23 mouse cellular contexts compared by ENCODE assay signal in genomic region chr10:71405523-71406217, GRCm38 (mm10). TPM values are rescaled to one million over a fixed set of nuclear protein-coding genes. Genes with fewer than 3 reads are reported as not detected.
DNase-seq lines count a peak whose midpoint lies in the region; ATAC-seq lines count a peak whose summit lies in the region.
"Had no signal": no experiment of that assay in that cellular context is flagged by ENCODE, and none has a peak within 500 bp of the region (broad histone marks: within the 10 kb centered on the region; RNA-seq: fewer than 3 reads in every experiment).

No protein-coding gene starts in this region.

- no peak for DNase-seq in neural tube, embryonic 10.5 days (ENCODE audit: extremely low spot score, low spot score)
- DNase-seq in ovary, postnatal 36 days (ENCODE audit: low spot score), result no peak
- DNase-seq in right cerebral cortex, postnatal 36 days (ENCODE audit: low spot score in 2 of 2), result no peak
- DNase-seq: adrenal gland, adult 8-10 months; adrenal gland, postnatal 25 days; cerebellum, adult 18-20 months; cerebellum, adult 9-10 months; cerebellum, postnatal 14 days; gastrocnemius, postnatal 25 days; heart, adult 18-20 months; heart, postnatal 10 days; heart, postnatal 36 days had no signal

- H3K27me3 ChIP-seq in hindbrain, embryonic 15.5 days, result no peaks in the 10 kb centered on the region
- H3K27me3 ChIP-seq in hindbrain, embryonic 16.5 days (replicated peaks; ENCODE audit: control insufficient read depth, insufficient read depth, low read length), result no peaks in the 10 kb centered on the region
- no peaks in the 10 kb centered on the region for H3K27me3 ChIP-seq in neural tube, embryonic 14.5 days (ENCODE audit: control insufficient read depth, insufficient read depth, low read length)
- no peaks in the 10 kb centered on the region for H3K27me3 ChIP-seq in midbrain, embryonic 16.5 days (ENCODE audit: control insufficient read depth, insufficient read depth, low read depth, low read length)
- H3K27me3 ChIP-seq: forebrain, embryonic 15.5 days; heart, embryonic 12.5 days; heart, embryonic 15.5 days; hindbrain, embryonic 13.5 days had no signal

- no peak overlapping the region for H3K4me2 ChIP-seq in hindbrain, embryonic 15.5 days
- H3K4me2 ChIP-seq in hindbrain, embryonic 16.5 days (ENCODE audit: low read length), result no peak overlapping the region
- H3K4me2 ChIP-seq in neural tube, embryonic 14.5 days (ENCODE audit: low read depth, low read length), result no peak overlapping the region
- no peak overlapping the region for H3K4me2 ChIP-seq in midbrain, embryonic 16.5 days (ENCODE audit: low read length)
- H3K4me2 ChIP-seq: forebrain, embryonic 15.5 days; heart, embryonic 12.5 days; heart, embryonic 15.5 days; hindbrain, embryonic 13.5 days had no signal

- no peaks in the 10 kb centered on the region for H3K4me1 ChIP-seq in hindbrain, embryonic 15.5 days (replicated peaks)
- H3K4me1 ChIP-seq in hindbrain, embryonic 16.5 days (ENCODE audit: control insufficient read depth, insufficient read depth, low read depth, low read length), result no peaks in the 10 kb centered on the region
- no peaks in the 10 kb centered on the region for H3K4me1 ChIP-seq in neural tube, embryonic 14.5 days (ENCODE audit: control insufficient read depth, insufficient read depth, low read length)
- no peaks in the 10 kb centered on the region for H3K4me1 ChIP-seq in midbrain, embryonic 16.5 days (ENCODE audit: control insufficient read depth, insufficient read depth, low read length)
- H3K4me1 ChIP-seq: forebrain, embryonic 10.5 days; forebrain, embryonic 15.5 days; heart, embryonic 12.5 days; heart, embryonic 15.5 days; hindbrain, embryonic 10.5 days; hindbrain, embryonic 13.5 days had no signal

- no peak overlapping the region for H3K9ac ChIP-seq in hindbrain, embryonic 15.5 days
- no peak overlapping the region for H3K9ac ChIP-seq in hindbrain, embryonic 16.5 days (ENCODE audit: low read depth, low read length)
- no peak overlapping the region for H3K9ac ChIP-seq in neural tube, embryonic 14.5 days (replicated peaks; ENCODE audit: low read depth, low read length)
- no peak overlapping the region for H3K9ac ChIP-seq in midbrain, embryonic 16.5 days (ENCODE audit: low read depth, low read length)
- H3K9ac ChIP-seq: forebrain, embryonic 15.5 days; heart, embryonic 12.5 days; heart, embryonic 15.5 days; hindbrain, embryonic 13.5 days had no signal

- no peaks in the 10 kb centered on the region for H3K9me3 ChIP-seq in hindbrain, embryonic 15.5 days
- no peaks in the 10 kb centered on the region for H3K9me3 ChIP-seq in hindbrain, embryonic 16.5 days (ENCODE audit: control insufficient read depth, low read length)
- no peaks in the 10 kb centered on the region for H3K9me3 ChIP-seq in neural tube, embryonic 14.5 days (ENCODE audit: control insufficient read depth, low read length)
- H3K9me3 ChIP-seq in midbrain, embryonic 16.5 days (replicated peaks; ENCODE audit: control insufficient read depth, low read length, poor library complexity, severe bottlenecking), result no peaks in the 10 kb centered on the region
- H3K9me3 ChIP-seq: forebrain, embryonic 10.5 days; forebrain, embryonic 15.5 days; heart, embryonic 12.5 days; heart, embryonic 15.5 days; hindbrain, embryonic 10.5 days; hindbrain, embryonic 13.5 days had no signal

- H3K4me3 ChIP-seq in hindbrain, embryonic 15.5 days, result no peak overlapping the region
- no peak overlapping the region for H3K4me3 ChIP-seq in hindbrain, embryonic 16.5 days (ENCODE audit: low read length)
- no peak overlapping the region for H3K4me3 ChIP-seq in neural tube, embryonic 14.5 days (ENCODE audit: low read depth, low read length)
- H3K4me3 ChIP-seq in midbrain, embryonic 16.5 days (ENCODE audit: low read depth, low read length), result no peak overlapping the region
- H3K4me3 ChIP-seq: forebrain, embryonic 10.5 days; forebrain, embryonic 15.5 days; heart, embryonic 12.5 days; heart, embryonic 15.5 days; hindbrain, embryonic 10.5 days; hindbrain, embryonic 13.5 days had no signal

- no peaks in the 10 kb centered on the region for H3K36me3 ChIP-seq in hindbrain, embryonic 15.5 days
- H3K36me3 ChIP-seq in hindbrain, embryonic 16.5 days (ENCODE audit: control insufficient read depth, insufficient read depth, low read length), result no peaks in the 10 kb centered on the region
- H3K36me3 ChIP-seq in neural tube, embryonic 14.5 days (ENCODE audit: control insufficient read depth, insufficient read depth, low read length), result no peaks in the 10 kb centered on the region
- no peaks in the 10 kb centered on the region for H3K36me3 ChIP-seq in midbrain, embryonic 16.5 days (ENCODE audit: control insufficient read depth, insufficient read depth, low read length)
- H3K36me3 ChIP-seq: forebrain, embryonic 10.5 days; forebrain, embryonic 15.5 days; heart, embryonic 12.5 days; heart, embryonic 15.5 days; hindbrain, embryonic 10.5 days; hindbrain, embryonic 13.5 days had no signal

- no peak overlapping the region for H3K27ac ChIP-seq in hindbrain, embryonic 15.5 days (replicated peaks)
- no peak overlapping the region for H3K27ac ChIP-seq in hindbrain, embryonic 16.5 days (ENCODE audit: low read depth, low read length)
- H3K27ac ChIP-seq in neural tube, embryonic 14.5 days (ENCODE audit: low read depth, low read length), result no peak overlapping the region
- no peak overlapping the region for H3K27ac ChIP-seq in midbrain, embryonic 16.5 days (ENCODE audit: low read length)
- H3K27ac ChIP-seq: forebrain, embryonic 10.5 days; forebrain, embryonic 15.5 days; heart, embryonic 15.5 days; hindbrain, embryonic 10.5 days; hindbrain, embryonic 13.5 days had no signal

- WGBS in hindbrain, embryonic 15.5 days, result 68% methylated on average over 5 of the region's 5 CpGs
- WGBS in hindbrain, embryonic 16.5 days, result 67% methylated on average over 5 of the region's 5 CpGs
- 72% methylated on average over 5 of the region's 5 CpGs for WGBS in neural tube, embryonic 14.5 days
- WGBS in midbrain, embryonic 16.5 days, result 60% methylated on average over 5 of the region's 5 CpGs

- ATAC-seq in hindbrain, embryonic 15.5 days (ENCODE audit: low FRiP score, low read depth), result 0 out of 2 replicates have a peak, but pooled peaks have one; percentile 23
- ATAC-seq in hindbrain, embryonic 16.5 days, result no peak
- 0 out of 2 replicates have a peak, but pooled peaks have one; percentile 20 for ATAC-seq in neural tube, embryonic 14.5 days (ENCODE audit: low read depth)
- peak; percentile 69 for ATAC-seq in midbrain, embryonic 16.5 days
- ATAC-seq: CD4-positive, CD25-positive, alpha-beta regulatory T cell, adult 4 months; forebrain, embryonic 15.5 days had no signal

RNA-seq across cellular contexts. Expression of gene Ipmk, which starts 58.1 kb away (rescaled TPM):
- 16.9 and 17.0 TPM in 2 replicates for polyA plus RNA-seq in hindbrain, embryonic 15.5 days (2015; fragmentation: Nextera tagmentation; extraction: Ambion mirVana)
- 14.1 and 15.9 TPM in 2 replicates for polyA plus RNA-seq in hindbrain, embryonic 16.5 days (2015; fragmentation: Nextera tagmentation; extraction: Ambion mirVana)
- 24.3 and 26.4 TPM in 2 replicates for polyA plus RNA-seq in neural tube, embryonic 14.5 days (2014; fragmentation: Nextera tagmentation; extraction: Ambion mirVana)
- polyA plus RNA-seq in midbrain, embryonic 16.5 days (2015; fragmentation: Nextera tagmentation; extraction: Ambion mirVana), result 16.5 and 19.3 TPM in 2 replicates
